Mouse (Mus musculus) intestine, postnatal 0 days (tissue): ENCODE results near the gene Gpam. TPM values are rescaled to one million over a fixed set of nuclear protein-coding genes. Genes with fewer than 3 reads are reported as not detected.

Experiments
- ATAC-seq: fragments of 200-750 bp; cut with Nextera tagmentation; 2 replicates; pipeline ENCODE4 v1.8.0; 2017; ENCODE audit warnings: mild to moderate bottlenecking, moderate TSS enrichment, moderate library complexity
- H3K27ac ChIP-seq: fragments of 300-500 bp; sonication (generic); 2 replicates; pipeline ENCODE4 v1.5.1; 2014; ENCODE audit warnings: mild to moderate bottlenecking, low read depth, low read length, moderate library complexity
- H3K27me3 ChIP-seq: fragments of 300-500 bp; sonication (generic); replicated peaks from 2 replicates; pipeline ENCODE4 v1.6.1; 2014; ENCODE audit warnings: low read length, mixed read lengths; ENCODE audit not compliant: control insufficient read depth, insufficient read depth
- H3K36me3 ChIP-seq: fragments of 300-500 bp; sonication (generic); 2 replicates; pipeline ENCODE4 v1.6.1; 2014; ENCODE audit warnings: mild to moderate bottlenecking, moderate library complexity; ENCODE audit not compliant: control insufficient read depth, insufficient read depth
- H3K4me1 ChIP-seq: fragments of 300-500 bp; sonication (generic); replicated peaks from 2 replicates; pipeline ENCODE4 v1.6.1; 2014; ENCODE audit warnings: antibody characterized with exemption, low read length, mixed read lengths; ENCODE audit not compliant: control insufficient read depth, insufficient read depth
- H3K4me2 ChIP-seq: fragments of 300-500 bp; sonication (generic); replicated peaks from 2 replicates; pipeline ENCODE4 v1.6.1; 2014; ENCODE audit warnings: low read depth, mild to moderate bottlenecking, moderate library complexity
- H3K4me3 ChIP-seq: fragments of 300-500 bp; sonication (generic); 2 replicates; pipeline ENCODE4 v1.5.1; 2014; ENCODE audit warnings: low read depth, low read length
- H3K9ac ChIP-seq: fragments of 300-500 bp; sonication (generic); 2 replicates; pipeline ENCODE4 v1.6.1; 2014; ENCODE audit warnings: mild to moderate bottlenecking, low read depth, low read length
- H3K9me3 ChIP-seq: fragments of 300-500 bp; sonication (generic); 2 replicates; pipeline ENCODE4 v1.6.1; 2016; ENCODE audit warnings: mixed run types; ENCODE audit not compliant: control insufficient read depth
- CTCF ChIP-seq: sonication (generic); IDR thresholded peaks from 2 replicates; pipeline ENCODE4 v1.5.1; 2016; ENCODE audit warnings: low read depth, mild to moderate bottlenecking, control low read depth, antibody characterized with exemption, moderate library complexity
- WGBS: fragments of 180-500 bp; shearing (Covaris S2); extraction: QIAGEN DNeasy Blood & Tissue Kit; methylation state at CpG from one replicate; pipeline ENCODE4 v1.1.7; 2014; 5-methylcytosine and 5-hydroxymethylcytosine counted together
- polyA plus RNA-seq: library from polyadenylated mRNA; unstranded; fragments of >200 nt; fragmentation: Nextera tagmentation; extraction: Ambion mirVana; gene quantifications from 2 replicates; pipeline ENCODE4 v1.2.1, GENCODE M21; 2015

The Gpam gene
- polyA plus RNA-seq, 1 experiment from 2014 or later = 6.6 TPM

DNA sequence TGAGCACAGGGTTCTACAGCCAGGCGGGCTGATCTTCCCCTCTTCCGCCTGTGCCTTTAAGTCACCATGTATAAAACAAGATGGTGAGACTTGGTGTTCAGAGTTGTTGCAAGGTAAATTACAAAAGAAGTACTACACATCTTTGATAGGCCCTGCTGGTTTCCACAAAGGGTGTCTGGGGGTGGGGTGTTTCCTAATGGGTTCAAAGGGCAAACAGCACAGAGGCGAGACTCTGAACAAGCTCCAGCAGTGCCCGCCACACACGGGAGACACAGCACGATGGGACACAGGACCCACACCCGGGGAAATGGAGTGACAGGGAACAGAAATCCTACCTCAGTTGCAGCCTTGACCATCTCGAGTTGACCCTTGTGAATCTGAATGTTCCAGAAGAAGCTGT, 39.3 kb downstream of the Gpam start:
- Histone ChIP-seq H3K36me3 (peaks cover 84% of the 10 kb centered on the region), H3K27ac (no peak overlapping the region), H3K9ac (no peak overlapping the region), H3K4me1 (no peaks in the 10 kb centered on the region), H3K9me3 (no peaks in the 10 kb centered on the region), H3K4me2 (no peak overlapping the region), H3K27me3 (no peaks in the 10 kb centered on the region), H3K4me3 (no peak overlapping the region)
- 0 out of 2 replicates have a peak, but pooled peaks have one; percentile 43 for ATAC-seq
- 58% methylated on average over 8 of the region's 8 CpGs for WGBS
- no peak for TF ChIP-seq CTCF

- no peak for ATAC-seq
- no peak overlapping the region for H3K9ac ChIP-seq
- no peak overlapping the region for H3K4me2 ChIP-seq
- peaks cover 98% of the 10 kb centered on the region for H3K36me3 ChIP-seq
- H3K27me3 ChIP-seq = no peaks in the 10 kb centered on the region
- TF ChIP-seq CTCF = no peak
- WGBS = 90% methylated on average over 7 of the region's 7 CpGs
- H3K4me1 ChIP-seq = no peaks in the 10 kb centered on the region
- H3K4me3 ChIP-seq = no peak overlapping the region
- H3K9me3 ChIP-seq = no peaks in the 10 kb centered on the region
- H3K27ac ChIP-seq = no peak overlapping the region
Measured at GRCm38 (mm10) chr19:55085857-55086185, 41.2 kb downstream of the Gpam start.

DNA sequence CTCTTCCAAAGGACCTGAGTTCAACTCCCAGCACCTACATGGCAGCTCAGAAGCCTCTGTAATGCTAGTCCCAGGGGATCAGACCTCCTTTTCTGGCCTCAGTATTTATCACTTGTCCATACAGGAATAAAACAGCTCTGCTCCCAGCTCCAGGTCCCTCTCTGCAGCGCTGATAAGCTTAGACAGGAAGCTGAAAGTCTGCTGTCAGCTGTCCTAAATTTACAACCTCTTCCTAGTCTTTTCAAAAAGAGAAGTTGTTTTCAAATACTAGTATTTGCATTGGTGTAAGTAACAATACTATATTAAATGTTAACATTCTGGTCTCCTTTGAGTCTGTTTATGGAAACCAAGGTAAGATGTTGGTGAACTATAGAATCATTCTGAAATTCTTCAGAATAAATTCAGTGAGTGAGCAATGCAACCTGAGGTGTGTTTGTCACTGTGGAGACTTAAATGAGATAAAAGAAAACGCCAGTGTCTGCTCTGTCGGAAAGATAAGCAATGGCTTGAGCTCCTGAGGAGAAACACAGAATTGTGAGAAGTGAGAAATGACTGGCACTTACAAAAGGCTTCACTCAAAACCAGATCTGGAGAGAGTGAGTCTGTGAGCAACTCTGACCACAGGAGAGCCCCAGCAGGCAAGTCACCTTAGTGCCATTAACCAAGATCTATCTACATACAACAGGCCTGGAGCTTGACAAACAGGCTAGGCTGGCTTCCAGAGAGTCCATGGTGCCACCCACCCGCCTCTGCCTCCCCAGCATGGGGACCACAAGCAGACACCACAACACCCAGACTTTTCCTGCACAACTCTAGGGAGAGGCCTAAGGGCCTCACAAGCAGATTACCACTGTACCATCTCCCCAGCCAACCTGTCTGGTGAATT, 41.8 kb downstream of the Gpam start:
- Histone ChIP-seq H3K27me3 (no peaks in the 10 kb centered on the region), H3K36me3 (peaks cover 96% of the 10 kb centered on the region), H3K4me3 (no peak overlapping the region), H3K9ac (no peak overlapping the region), H3K27ac (no peak overlapping the region), H3K9me3 (no peaks in the 10 kb centered on the region), H3K4me2 (no peak overlapping the region), H3K4me1 (no peaks in the 10 kb centered on the region)
- TF ChIP-seq CTCF = no peak
- WGBS = 66% methylated on average over 4 of the region's 4 CpGs
- ATAC-seq = no peak

GRCm38 (mm10) chr19:55076822-55077221, 50.2 kb downstream of the Gpam start:
- 90% methylated on average over 8 of the region's 8 CpGs for WGBS
- H3K4me1 ChIP-seq = no peaks in the 10 kb centered on the region
- no peak for TF ChIP-seq CTCF
- H3K9ac ChIP-seq = no peak overlapping the region
- no peak for ATAC-seq
- no peak overlapping the region for H3K4me2 ChIP-seq
- H3K27ac ChIP-seq = no peak overlapping the region
- no peak overlapping the region for H3K4me3 ChIP-seq
- H3K9me3 ChIP-seq = no peaks in the 10 kb centered on the region
- peaks cover 89% of the 10 kb centered on the region for H3K36me3 ChIP-seq
- H3K27me3 ChIP-seq = no peaks in the 10 kb centered on the region

DNA sequence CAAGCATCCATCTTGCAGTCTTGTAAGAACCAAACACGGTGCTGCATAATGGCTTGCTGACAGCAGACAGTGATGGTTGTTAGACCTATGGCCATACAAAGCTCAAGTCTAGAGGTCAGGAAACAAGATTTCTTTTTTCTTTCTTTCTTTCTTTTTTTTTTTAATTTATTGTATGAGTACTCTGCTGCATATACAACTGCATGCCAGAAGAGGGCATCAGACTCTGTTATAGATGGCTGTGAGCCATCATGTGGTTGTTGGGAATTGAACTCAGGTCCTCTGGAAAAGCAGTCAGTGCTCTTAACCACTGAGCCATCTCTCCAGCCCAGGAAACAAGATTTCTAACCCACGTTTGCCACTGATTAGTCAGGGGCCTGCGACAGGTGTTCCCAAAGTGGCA, 54.0 kb downstream of the Gpam start:
- Histone ChIP-seq H3K4me3 (no peak overlapping the region), H3K27me3 (no peaks in the 10 kb centered on the region), H3K9ac (no peak overlapping the region), H3K4me2 (no peak overlapping the region), H3K36me3 (peaks cover 89% of the 10 kb centered on the region), H3K4me1 (no peaks in the 10 kb centered on the region), H3K9me3 (no peaks in the 10 kb centered on the region), H3K27ac (no peak overlapping the region)
- ATAC-seq = no peak
- 86% methylated on average over 3 of the region's 3 CpGs for WGBS
- peak; percentile 68 for TF ChIP-seq CTCF

DNA sequence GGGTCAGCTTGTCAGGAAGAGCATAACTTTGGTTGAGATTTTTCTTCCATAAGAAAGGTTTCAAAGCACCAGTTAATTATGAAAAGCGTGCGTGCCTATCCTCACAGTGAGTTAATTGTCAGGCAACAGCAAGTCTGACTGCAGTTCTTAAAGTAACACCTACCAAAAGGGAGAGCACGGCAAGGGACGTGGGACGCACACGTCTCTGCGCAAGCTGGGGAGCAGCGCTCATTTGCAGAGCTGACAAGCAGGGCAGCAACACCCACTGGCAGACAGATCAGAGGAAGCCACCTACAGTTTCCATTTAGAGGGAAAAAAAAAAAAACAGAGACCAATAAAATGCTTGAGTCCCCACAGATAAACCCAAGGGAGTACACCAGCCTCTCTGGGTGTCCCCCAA, 58.0 kb downstream of the Gpam start:
- Histone ChIP-seq H3K27ac (no peak overlapping the region), H3K4me1 (no peaks in the 10 kb centered on the region), H3K9me3 (no peaks in the 10 kb centered on the region), H3K9ac (no peak overlapping the region), H3K4me3 (no peak overlapping the region), H3K36me3 (peaks cover 59% of the 10 kb centered on the region), H3K4me2 (no peak overlapping the region), H3K27me3 (no peaks in the 10 kb centered on the region)
- ATAC-seq = no peak
- 91% methylated on average over 8 of the region's 8 CpGs for WGBS
- no peak for TF ChIP-seq CTCF
